Mouse (Mus musculus) layer of hippocampus, adult 18-20 months (tissue): ENCODE data around the gene Rnf144a. TPM values are rescaled to one million over a fixed set of nuclear protein-coding genes. Genes with fewer than 3 reads are reported as not detected.
"Not testable (repeated sequence)": the region's sequence is repeated elsewhere in the genome, so short reads cannot be mapped to it uniquely, and the experiment has no call there.

Experiments
- DNase-seq, 2 experiments: peaks; one replicate each; pipeline ENCODE4 v3.0.0; 2022; ENCODE audit warnings: low spot score in 2 of 2
- total RNA-seq, 2 experiments: library from RNA; stranded (reverse); gene quantifications; 2 replicates each; pipeline ENCODE4 v1.2.3; 2021

The Rnf144a gene
- total RNA-seq, 2 experiments from 2014 or later, result 23.4 to 24.4 TPM

- no peak for DNase-seq
Observed at GRCm38 (mm10) chr12:26329756-26330155, 85.3 kb downstream of the Rnf144a start.

GRCm38 (mm10) chr12:26329031-26329675 lies 85.9 kb downstream of the Rnf144a start:
- DNase-seq, result no peak

GRCm38 (mm10) chr12:26323783-26324364 lies 91.2 kb downstream of the Rnf144a start:
- peak in 1 of 2 experiments; percentile 8 for DNase-seq

GRCm38 (mm10) chr12:26316261-26316660 lies 98.8 kb downstream of the Rnf144a start:
- no peak for DNase-seq

- DNase-seq, result peak in 1 of 2 experiments; percentile 23
Observed at GRCm38 (mm10) chr12:26314959-26315358, 100.1 kb downstream of the Rnf144a start.

GRCm38 (mm10) chr12:26311548-26311947 lies 103.5 kb downstream of the Rnf144a start:
- peak; percentile 19 to 86 for DNase-seq

- no peak for DNase-seq
Observed at GRCm38 (mm10) chr12:26310247-26310646, 104.8 kb downstream of the Rnf144a start.

GRCm38 (mm10) chr12:26302886-26303285 lies 112.2 kb downstream of the Rnf144a start:
- no peak for DNase-seq

- DNase-seq, result no peak
Observed at GRCm38 (mm10) chr12:26299515-26300090, 115.5 kb downstream of the Rnf144a start.

GRCm38 (mm10) chr12:26295995-26296394 lies 119.1 kb downstream of the Rnf144a start:
- not testable (repeated sequence) for DNase-seq

- DNase-seq, result no peak
Observed at GRCm38 (mm10) chr12:26289200-26289599, 125.9 kb downstream of the Rnf144a start.

GRCm38 (mm10) chr12:26288347-26288746 lies 126.7 kb downstream of the Rnf144a start:
- no peak for DNase-seq

- DNase-seq, result no peak
Observed at GRCm38 (mm10) chr12:26285939-26286338, 129.1 kb downstream of the Rnf144a start.

- no peak for DNase-seq
Observed at GRCm38 (mm10) chr12:26285460-26285859, 129.6 kb downstream of the Rnf144a start.

- peak in 1 of 2 experiments; percentile 6 for DNase-seq
Observed at GRCm38 (mm10) chr12:26280719-26281480, 134.2 kb downstream of the Rnf144a start.

GRCm38 (mm10) chr12:26277002-26277669 lies 137.9 kb downstream of the Rnf144a start:
- DNase-seq, result peak; percentile 52 to 80

- DNase-seq, result no peak
Observed at GRCm38 (mm10) chr12:26276556-26276955, 138.5 kb downstream of the Rnf144a start.
